Mouse (Mus musculus) MEL (cell line): Measurements from ENCODE around the gene Rnf182. TPM values are rescaled to one million over a fixed set of nuclear protein-coding genes. Genes with fewer than 3 reads are reported as not detected.

Experiments
- DNase-seq: peaks from one replicate; pipeline ENCODE4 v3.0.0; 2011; ENCODE audit warnings: low read depth, low spot score
- H3K27ac ChIP-seq: 2 replicates; pipeline ENCODE4 v1.5.1; 2012; ENCODE audit warnings: low read depth, mild to moderate bottlenecking, control low read depth, low read length, moderate library complexity; ENCODE audit not compliant: control insufficient read depth
- H3K27me3 ChIP-seq, 2 experiments: fragments of 150-350 bp in 1 of 2; sonication (generic) in 1 of 2; 2 replicates each; pipeline ENCODE4 v1.6.1; 2012; ENCODE audit warnings: low read length in 2 of 2, mild to moderate bottlenecking in 2 of 2, improper control_type of control experiment in 1 of 2, moderate library complexity in 1 of 2; ENCODE audit not compliant: insufficient read depth in 2 of 2, control insufficient read depth in 1 of 2
- H3K36me3 ChIP-seq, 2 experiments: 2 replicates each; pipeline ENCODE4 v1.6.1; 2012 to 2014; ENCODE audit warnings: low read length in 2 of 2, improper control_type of control experiment in 1 of 2, inconsistent platforms in 1 of 2, mild to moderate bottlenecking in 1 of 2; ENCODE audit not compliant: insufficient read depth in 2 of 2, control insufficient read depth in 1 of 2
- H3K4me1 ChIP-seq, 2 experiments: fragments of 150-350 bp in 1 of 2; sonication (generic) in 1 of 2; 2 replicates each; pipeline ENCODE4 v1.6.1; 2012; ENCODE audit warnings: low read length in 2 of 2, improper control_type of control experiment in 1 of 2, mild to moderate bottlenecking in 1 of 2; ENCODE audit not compliant: insufficient read depth in 2 of 2, control insufficient read depth in 1 of 2
- H3K4me3 ChIP-seq, 2 experiments: fragments of 150-350 bp in 1 of 2; sonication (generic) in 1 of 2; 2 replicates each; pipeline ENCODE4 v1.5.1; 2012; ENCODE audit warnings: low read depth in 2 of 2, low read length in 2 of 2, mild to moderate bottlenecking in 2 of 2, moderate library complexity in 2 of 2, control low read depth in 1 of 2, improper control_type of control experiment in 1 of 2; ENCODE audit not compliant: control insufficient read depth in 1 of 2, insufficient read depth in 1 of 2
- H3K79me2 ChIP-seq: 2 replicates; pipeline ENCODE4 v1.6.1; 2012; ENCODE audit warnings: mild to moderate bottlenecking, low read length, moderate library complexity; ENCODE audit not compliant: control insufficient read depth, poor library complexity, insufficient read depth
- H3K9ac ChIP-seq: 2 replicates; pipeline ENCODE4 v1.6.1; 2012; ENCODE audit warnings: low read depth, mild to moderate bottlenecking, control low read depth, low read length, moderate library complexity; ENCODE audit not compliant: control insufficient read depth, poor library complexity, severe bottlenecking
- H3K9me3 ChIP-seq: fragments of 150-350 bp; sonication (generic); replicated peaks from 2 replicates; pipeline ENCODE4 v1.6.1; 2012; ENCODE audit warnings: mild to moderate bottlenecking, low read length, improper control_type of control experiment, moderate library complexity; ENCODE audit not compliant: insufficient read depth
- BHLHE40 ChIP-seq: IDR thresholded peaks from 2 replicates; pipeline ENCODE4 v1.6.1; 2012; ENCODE audit warnings: low read depth, mild to moderate bottlenecking, inconsistent platforms, low read length, improper control_type of control experiment, borderline replicate concordance
- CHD2 ChIP-seq: IDR thresholded peaks from 2 replicates; pipeline ENCODE4 v1.6.1; 2011; ENCODE audit warnings: low read length, improper control_type of control experiment
- CTCF ChIP-seq, 3 experiments: IDR thresholded peaks in 2 of 3; conservative IDR thresholded peaks in 1 of 3; 2 replicates each; pipeline ENCODE4 v1.5.1; 2011 to 2012; ENCODE audit warnings: low read length in 3 of 3, low read depth in 2 of 3, mild to moderate bottlenecking in 2 of 3, improper control_type of control experiment in 1 of 3, inconsistent platforms in 1 of 3, mixed read lengths in 1 of 3, moderate library complexity in 1 of 3; ENCODE audit not compliant: control insufficient read depth in 1 of 3, insufficient read depth in 1 of 3, poor library complexity in 1 of 3, severe bottlenecking in 1 of 3
- E2F4 ChIP-seq: IDR thresholded peaks from 2 replicates; pipeline ENCODE4 v1.6.1; 2011; ENCODE audit warnings: low read depth, low read length, improper control_type of control experiment, borderline replicate concordance
- ELF1 ChIP-seq: IDR thresholded peaks from 2 replicates; pipeline ENCODE4 v1.6.1; 2014; ENCODE audit warnings: low read depth, mild to moderate bottlenecking, inconsistent platforms, low read length, improper control_type of control experiment, moderate library complexity
- EP300 ChIP-seq, 2 experiments: IDR thresholded peaks; 2 replicates each; pipeline ENCODE4 v1.6.1; 2011; ENCODE audit warnings: improper control_type of control experiment in 2 of 2, low read length in 2 of 2, low read depth in 1 of 2, mild to moderate bottlenecking in 1 of 2
- GABPA ChIP-seq: IDR thresholded peaks from 2 replicates; pipeline ENCODE4 v1.6.1; 2012; ENCODE audit warnings: low read depth, mild to moderate bottlenecking, inconsistent platforms, low read length, improper control_type of control experiment, moderate library complexity
- GATA1 ChIP-seq: IDR thresholded peaks from 2 replicates; pipeline ENCODE4 v1.6.1; 2011; ENCODE audit warnings: low read depth, low read length, improper control_type of control experiment
- KAT2A ChIP-seq: conservative IDR thresholded peaks from 2 replicates; pipeline ENCODE4 v1.6.1; 2012; ENCODE audit warnings: low read depth, low read length, improper control_type of control experiment, inconsistent platforms
- MAZ ChIP-seq: IDR thresholded peaks from 2 replicates; pipeline ENCODE4 v1.6.1; 2012; ENCODE audit warnings: low read depth, mild to moderate bottlenecking, inconsistent platforms, low read length, improper control_type of control experiment
- NRF1 ChIP-seq: IDR thresholded peaks from 2 replicates; pipeline ENCODE4 v1.6.1; 2014; ENCODE audit warnings: low read depth, mild to moderate bottlenecking, inconsistent platforms, low read length, improper control_type of control experiment, moderate library complexity; ENCODE audit not compliant: poor library complexity, insufficient read depth, severe bottlenecking
- POLR2A ChIP-seq, 2 experiments: IDR thresholded peaks; 2 replicates each; pipeline ENCODE4 v1.6.1; 2011 to 2012; ENCODE audit warnings: low read length in 2 of 2, mild to moderate bottlenecking in 2 of 2, control low read depth in 1 of 2, improper control_type of control experiment in 1 of 2, low read depth in 1 of 2, moderate library complexity in 1 of 2; ENCODE audit not compliant: control insufficient read depth in 1 of 2, insufficient read depth in 1 of 2, poor library complexity in 1 of 2
- RAD21 ChIP-seq: IDR thresholded peaks from 2 replicates; pipeline ENCODE4 v1.6.1; 2011; ENCODE audit warnings: mild to moderate bottlenecking, low read depth, low read length, improper control_type of control experiment
- SIN3A ChIP-seq: IDR thresholded peaks from 2 replicates; pipeline ENCODE4 v1.6.1; 2012; ENCODE audit warnings: low read length, improper control_type of control experiment, inconsistent platforms
- TAL1 ChIP-seq: IDR thresholded peaks from 2 replicates; pipeline ENCODE4 v1.6.1; 2012; ENCODE audit warnings: mild to moderate bottlenecking, inconsistent platforms, low read length, moderate library complexity, mixed read lengths
- TBP ChIP-seq: IDR thresholded peaks from 2 replicates; pipeline ENCODE4 v1.8.0; 2011; ENCODE audit warnings: low read depth, low read length, improper control_type of control experiment
- TCF12 ChIP-seq: IDR thresholded peaks from 2 replicates; pipeline ENCODE4 v1.6.1; 2014; ENCODE audit warnings: low read depth, mild to moderate bottlenecking, inconsistent platforms, low read length, improper control_type of control experiment, moderate library complexity
- UBTF ChIP-seq: IDR thresholded peaks from 2 replicates; pipeline ENCODE4 v1.6.1; 2012; ENCODE audit warnings: low read depth, mild to moderate bottlenecking, inconsistent platforms, low read length, improper control_type of control experiment, moderate library complexity, borderline replicate concordance; ENCODE audit not compliant: insufficient read depth
- USF2 ChIP-seq, 2 experiments: IDR thresholded peaks; 2 replicates each; pipeline ENCODE4 v1.6.1; 2011 to 2012; ENCODE audit warnings: improper control_type of control experiment in 2 of 2, low read length in 2 of 2, borderline replicate concordance in 1 of 2, inconsistent platforms in 1 of 2, low read depth in 1 of 2, mild to moderate bottlenecking in 1 of 2; ENCODE audit not compliant: insufficient read depth in 1 of 2
- ZMIZ1 ChIP-seq: IDR thresholded peaks from 2 replicates; pipeline ENCODE4 v1.6.1; 2012; ENCODE audit warnings: low read depth, mild to moderate bottlenecking, inconsistent platforms, low read length, improper control_type of control experiment, moderate library complexity
- ZNF384 ChIP-seq: IDR thresholded peaks from 2 replicates; pipeline ENCODE4 v1.6.1; 2012; ENCODE audit warnings: low read depth, mild to moderate bottlenecking, inconsistent platforms, low read length, improper control_type of control experiment
- polyA plus RNA-seq, 2 experiments: library from polyadenylated mRNA; stranded (reverse) in 1 of 2; unstranded in 1 of 2; fragments of >175 nt in 1 of 2; fragments of >200 nt in 1 of 2; gene quantifications; 2 replicates each; pipeline versions ENCODE4 v1.2.1 to v1.2.4; 2012; ENCODE audit warnings: low replicate concordance in 2 of 2, low read depth in 1 of 2; ENCODE audit not compliant: insufficient read length in 2 of 2, insufficient read depth in 1 of 2, missing spikeins in 1 of 2
- total RNA-seq: library from RNA; depleted of rRNA; stranded (reverse); fragments of 300-350 nt; gene quantifications from 2 replicates; pipeline ENCODE4 v1.2.3, GENCODE M21; 2012

The Rnf182 gene
- total and polyA plus RNA-seq, 3 experiments = 0.04 TPM; not detected in 2

- H3K27me3 ChIP-seq = no peaks in the 10 kb centered on the region
- H3K4me1 ChIP-seq = peaks cover 0 to 7% of the 10 kb centered on the region in 2 experiments; a peak in 3 of 4 replicates
- peaks cover 0 to 9% of the 10 kb centered on the region in 2 experiments; a peak in 2 of 4 replicates for H3K36me3 ChIP-seq
- H3K9me3 ChIP-seq = no peaks in the 10 kb centered on the region
- H3K4me3 ChIP-seq = no peak overlapping the region
- no peak for DNase-seq
- H3K27ac ChIP-seq = no peak overlapping the region
- TF ChIP-seq MAZ (no peak), USF2 (IDR thresholded peaks at IDR 0.05; ENCODE audit: borderline replicate concordance in 1 of 2, insufficient read depth in 1 of 2, low read depth in 1 of 2, low read length in 2 of 2) (no peak), CHD2 (no peak), ELF1 (no peak), ZMIZ1 (no peak), E2F4 (no peak), TBP (no peak), EP300 (IDR thresholded peaks at IDR 0.05; ENCODE audit: low read depth in 1 of 2, low read length in 2 of 2) (no peak), NRF1 (no peak), POLR2A (IDR thresholded peaks at IDR 0.05; ENCODE audit: control insufficient read depth in 1 of 2, insufficient read depth in 1 of 2, low read depth in 1 of 2, low read length in 2 of 2, poor library complexity in 1 of 2) (no peak), GATA1 (no peak), TCF12 (no peak), KAT2A (no peak), GABPA (no peak), RAD21 (no peak), BHLHE40 (no peak), CTCF (IDR thresholded peaks at IDR 0.05 in 2 of 3, conservative IDR thresholded peaks at IDR 0.05 in 1 of 3; ENCODE audit: control insufficient read depth in 1 of 3, insufficient read depth in 1 of 3, low read depth in 2 of 3, low read length in 3 of 3, poor library complexity in 1 of 3, severe bottlenecking in 1 of 3) (no peak), ZNF384 (no peak), TAL1 (no peak)
- no peak overlapping the region for H3K9ac ChIP-seq
- H3K79me2 ChIP-seq = no peaks in the 10 kb centered on the region
Measured at GRCm38 (mm10) chr13:43567141-43567891, 48.2 kb upstream of the Rnf182 start.

GRCm38 (mm10) chr13:43573979-43574378, 41.5 kb upstream of the Rnf182 start:
- H3K27ac ChIP-seq = no peak overlapping the region
- H3K4me1 ChIP-seq = no peaks in the 10 kb centered on the region
- H3K9me3 ChIP-seq = no peaks in the 10 kb centered on the region
- H3K9ac ChIP-seq = no peak overlapping the region
- H3K27me3 ChIP-seq = no peaks in the 10 kb centered on the region; a peak in 1 of 4 replicates
- no peak for DNase-seq
- no peak overlapping the region for H3K4me3 ChIP-seq
- TF ChIP-seq UBTF (no peak), KAT2A (no peak), GABPA (no peak), MAZ (no peak), E2F4 (no peak), CHD2 (no peak), ZNF384 (no peak), SIN3A (no peak)
- TF ChIP-seq, all 39 proteins: peak for 0
- no peaks in the 10 kb centered on the region for H3K36me3 ChIP-seq
- no peaks in the 10 kb centered on the region for H3K79me2 ChIP-seq
